Mouse (Mus musculus) forebrain, postnatal 0 days (tissue): ENCODE results near the gene Exoc6b. TPM values are rescaled to one million over a fixed set of nuclear protein-coding genes. Genes with fewer than 3 reads are reported as not detected.

Experiments
- ATAC-seq: fragments of 200-750 bp; cut with Nextera tagmentation; 2 replicates; pipeline ENCODE4 v1.8.0; 2017; ENCODE audit warnings: mild to moderate bottlenecking, moderate library complexity
- DNase-seq: peaks from one replicate; pipeline ENCODE4 v3.0.0-alpha.2; 2015
- H3K27ac ChIP-seq: fragments of 300-500 bp; sonication (generic); 2 replicates; pipeline ENCODE4 v1.5.1; 2014; ENCODE audit warnings: low read depth, mild to moderate bottlenecking, antibody characterized with exemption, low read length, moderate library complexity, mixed read lengths
- H3K27me3 ChIP-seq: fragments of 300-500 bp; sonication (generic); 2 replicates; pipeline ENCODE4 v1.6.1; 2014; ENCODE audit warnings: mild to moderate bottlenecking, low read length, mixed read lengths; ENCODE audit not compliant: insufficient read depth
- H3K36me3 ChIP-seq: fragments of 300-500 bp; sonication (generic); 2 replicates; pipeline ENCODE4 v1.6.1; 2014; ENCODE audit warnings: mild to moderate bottlenecking, moderate library complexity; ENCODE audit not compliant: insufficient read depth
- H3K4me1 ChIP-seq: fragments of 300-500 bp; sonication (generic); 2 replicates; pipeline ENCODE4 v1.6.1; 2014; ENCODE audit warnings: antibody characterized with exemption; ENCODE audit not compliant: insufficient read depth
- H3K4me2 ChIP-seq: fragments of 300-500 bp; sonication (generic); 2 replicates; pipeline ENCODE4 v1.6.1; 2014; ENCODE audit warnings: low read depth, mild to moderate bottlenecking, moderate library complexity
- H3K4me3 ChIP-seq: fragments of 300-500 bp; sonication (generic); 2 replicates; pipeline ENCODE4 v1.5.1; 2014; ENCODE audit warnings: low read depth, low read length, mixed read lengths
- H3K9ac ChIP-seq: fragments of 300-500 bp; sonication (generic); 2 replicates; pipeline ENCODE4 v1.6.1; 2014; ENCODE audit warnings: mild to moderate bottlenecking
- H3K9me3 ChIP-seq: fragments of 300-500 bp; sonication (generic); 2 replicates; pipeline ENCODE4 v1.6.1; 2016; ENCODE audit warnings: low read length
- CTCF ChIP-seq: sonication (generic); IDR thresholded peaks from 2 replicates; pipeline ENCODE4 v1.5.1; 2016; ENCODE audit warnings: antibody characterized with exemption, control low read depth, low read depth
- WGBS: fragments of 180-500 bp; shearing (Covaris S2); extraction: QIAGEN DNeasy Blood & Tissue Kit; methylation state at CpG from one replicate; pipeline ENCODE4 v1.1.7; 2014; 5-methylcytosine and 5-hydroxymethylcytosine counted together
- polyA plus RNA-seq: library from polyadenylated mRNA; unstranded; fragments of >200 nt; fragmentation: Nextera tagmentation; extraction: Ambion mirVana; gene quantifications from 2 replicates; pipeline ENCODE4 v1.2.1, GENCODE M21; 2015
- total RNA-seq: library from RNA; depleted of rRNA; stranded (reverse); fragments of >200 nt; gene quantifications from 2 replicates; pipeline ENCODE4 v1.2.3, GENCODE M21; 2014

Exoc6b gene
- total and polyA plus RNA-seq, 2 experiments from 2014 or later, result 37.7 to 46.2 TPM

- Histone ChIP-seq H3K4me3 (no peak overlapping the region), H3K27ac (no peak overlapping the region), H3K9me3 (no peaks in the 10 kb centered on the region), H3K4me1 (no peaks in the 10 kb centered on the region), H3K4me2 (no peak overlapping the region), H3K9ac (no peak overlapping the region), H3K27me3 (no peaks in the 10 kb centered on the region), H3K36me3 (no peaks in the 10 kb centered on the region)
- 76% methylated on average over 14 of the region's 14 CpGs for WGBS
- no peak for TF ChIP-seq CTCF
- DNase-seq (no peak), ATAC-seq (no peak)
These were observed 186.4 kb downstream of the Exoc6b start for GRCm38 (mm10) chr6:84882663-84883517.

GRCm38 (mm10) chr6:84875869-84876268, 193.4 kb downstream of the Exoc6b start:
- no peak for TF ChIP-seq CTCF
- Histone ChIP-seq H3K27ac (no peak overlapping the region), H3K4me1 (no peaks in the 10 kb centered on the region), H3K27me3 (no peaks in the 10 kb centered on the region), H3K9me3 (no peaks in the 10 kb centered on the region), H3K36me3 (no peaks in the 10 kb centered on the region), H3K9ac (no peak overlapping the region), H3K4me2 (no peak overlapping the region), H3K4me3 (no peak overlapping the region)
- WGBS, result 81% methylated on average over 5 of the region's 5 CpGs
- ATAC-seq (no peak), DNase-seq (no peak)

- no peak overlapping the region for H3K27ac ChIP-seq
- WGBS, result 14% methylated on average over 4 of the region's 4 CpGs
- ATAC-seq, result peak; percentile 18; the same call in 1 of the 2 replicates
These were observed 202.2 kb downstream of the Exoc6b start for GRCm38 (mm10) chr6:84867114-84867513.

GRCm38 (mm10) chr6:84864625-84865024, 204.7 kb downstream of the Exoc6b start:
- no peaks in the 10 kb centered on the region for H3K9me3 ChIP-seq
- H3K36me3 ChIP-seq, result no peaks in the 10 kb centered on the region
- peaks cover 7% of the 10 kb centered on the region; the same call in 1 of the 2 replicates for H3K4me1 ChIP-seq
- no peak for TF ChIP-seq CTCF
- no peaks in the 10 kb centered on the region for H3K27me3 ChIP-seq
- no peak overlapping the region for H3K9ac ChIP-seq
- 90% methylated on average over 3 of the region's 3 CpGs for WGBS
- ATAC-seq (no peak), DNase-seq (no peak)
- no peak overlapping the region for H3K4me3 ChIP-seq
- no peak overlapping the region for H3K4me2 ChIP-seq
- no peak overlapping the region for H3K27ac ChIP-seq

More at GRCm38 (mm10) chr6:84867114-84867513, 202.2 kb downstream of the Exoc6b start:
- Histone ChIP-seq H3K9me3 (no peaks in the 10 kb centered on the region), H3K9ac (no peak overlapping the region), H3K27me3 (no peaks in the 10 kb centered on the region), H3K4me1 (peaks cover 7% of the 10 kb centered on the region; the same call in 1 of the 2 replicates), H3K4me2 (no peak overlapping the region), H3K4me3 (no peak overlapping the region), H3K36me3 (no peaks in the 10 kb centered on the region)
- no peak for TF ChIP-seq CTCF
- DNase-seq, result no peak

- no peak overlapping the region for H3K4me2 ChIP-seq
- WGBS, result 96% methylated on average over 1 of the region's 1 CpGs
- no peak overlapping the region for H3K4me3 ChIP-seq
- no peaks in the 10 kb centered on the region for H3K36me3 ChIP-seq
- no peak for DNase-seq
- ATAC-seq, result no peak
- H3K4me1 ChIP-seq, result peaks cover 7% of the 10 kb centered on the region; the same call in 1 of the 2 replicates
- H3K9me3 ChIP-seq, result no peaks in the 10 kb centered on the region
- no peak for TF ChIP-seq CTCF
- no peaks in the 10 kb centered on the region for H3K27me3 ChIP-seq
- H3K27ac ChIP-seq, result no peak overlapping the region
- no peak overlapping the region for H3K9ac ChIP-seq
These were observed 205.4 kb downstream of the Exoc6b start for GRCm38 (mm10) chr6:84863816-84864375.

GRCm38 (mm10) chr6:84845665-84846064, 223.6 kb downstream of the Exoc6b start:
- Histone ChIP-seq H3K4me3 (no peak overlapping the region), H3K27me3 (no peaks in the 10 kb centered on the region), H3K36me3 (peaks cover 9% of the 10 kb centered on the region; the same call in 1 of the 2 replicates), H3K4me2 (no peak overlapping the region), H3K4me1 (no peaks in the 10 kb centered on the region), H3K9ac (no peak overlapping the region), H3K9me3 (no peaks in the 10 kb centered on the region), H3K27ac (no peak overlapping the region)
- TF ChIP-seq CTCF, result no peak
- ATAC-seq (peak; percentile 91), DNase-seq (peak; percentile 35)
- WGBS, result 19% methylated on average over 7 of the region's 7 CpGs

- Histone ChIP-seq H3K4me2 (no peak overlapping the region), H3K36me3 (peaks cover 9% of the 10 kb centered on the region; the same call in 1 of the 2 replicates), H3K4me1 (no peaks in the 10 kb centered on the region), H3K9ac (no peak overlapping the region), H3K27me3 (no peaks in the 10 kb centered on the region), H3K27ac (no peak overlapping the region), H3K4me3 (no peak overlapping the region), H3K9me3 (no peaks in the 10 kb centered on the region)
- ATAC-seq (no peak), DNase-seq (no peak)
- no peak for TF ChIP-seq CTCF
These were observed 228.2 kb downstream of the Exoc6b start for GRCm38 (mm10) chr6:84841138-84841537.
